Mouse (Mus musculus): ENCODE data around the gene Tfeb. TPM values are rescaled to one million over a fixed set of nuclear protein-coding genes. Genes with fewer than 3 reads are reported as not detected.

The Tfeb gene
- polyA plus RNA-seq, 1 experiment from 2014 or later, result 2.2 TPM

DNA sequence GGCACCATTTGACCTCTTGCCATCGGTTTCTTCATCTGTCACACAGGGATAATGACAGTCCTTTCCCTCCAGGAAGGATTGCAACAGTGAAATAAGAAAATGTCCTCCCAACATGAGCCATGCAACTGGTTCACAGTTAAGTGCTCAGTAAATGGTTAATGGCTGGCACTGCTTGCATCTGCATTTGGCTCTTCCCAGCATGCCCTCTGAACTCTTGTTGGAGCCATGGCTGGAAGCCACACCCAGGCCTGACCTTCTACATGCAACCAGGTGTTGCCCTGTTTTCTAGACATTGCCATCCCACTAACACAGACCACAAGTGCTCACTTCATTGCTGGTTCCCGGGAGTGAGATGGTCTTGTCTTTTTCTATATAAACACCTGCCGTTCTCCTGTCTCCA, 28.9 kb upstream of the Tfeb start:
- Histone ChIP-seq H3K9me3 (ENCODE audit: control insufficient read depth, low read length) (no peaks in the 10 kb centered on the region), H3K4me2 (ENCODE audit: low read length) (no peak overlapping the region), H3K4me1 (replicated peaks; ENCODE audit: control insufficient read depth, insufficient read depth, low read length) (no peaks in the 10 kb centered on the region), H3K9ac (replicated peaks; ENCODE audit: low read depth, low read length) (no peak overlapping the region), H3K27ac (ENCODE audit: low read length) (no peak overlapping the region), H3K4me3 (replicated peaks; ENCODE audit: low read length) (no peak overlapping the region), H3K27me3 (replicated peaks; ENCODE audit: control insufficient read depth, insufficient read depth, low read length) (no peaks in the 10 kb centered on the region), H3K36me3 (ENCODE audit: control insufficient read depth, insufficient read depth) (no peaks in the 10 kb centered on the region)
- no peak for ATAC-seq
- WGBS, result 80% methylated on average over 3 of the region's 3 CpGs

DNA sequence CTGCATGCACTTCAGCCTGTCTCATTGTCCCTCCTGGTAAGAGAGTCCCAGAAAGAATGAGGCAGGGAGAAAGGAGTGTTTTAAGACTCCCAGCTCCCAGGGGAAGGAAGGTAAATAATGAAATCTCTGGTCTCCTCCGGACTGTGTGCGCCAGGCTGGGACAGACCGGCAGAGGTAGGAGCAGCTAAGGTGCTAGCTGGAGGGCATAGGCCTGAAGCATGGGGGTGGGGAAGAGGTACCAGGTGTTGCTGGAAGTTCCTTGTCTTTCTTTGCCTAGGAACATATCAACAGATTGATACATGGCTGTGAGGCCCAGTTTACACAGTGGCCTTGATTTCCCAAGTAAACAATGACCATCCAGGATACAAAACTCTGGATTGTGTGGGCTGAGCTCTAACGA, 27.9 kb upstream of the Tfeb start:
- WGBS, result 74% methylated on average over 4 of the region's 4 CpGs
- no peak overlapping the region for H3K4me3 ChIP-seq (replicated peaks; ENCODE audit: low read length)
- no peak for ATAC-seq
- no peak overlapping the region for H3K4me2 ChIP-seq (ENCODE audit: low read length)
- H3K27me3 ChIP-seq (replicated peaks; ENCODE audit: control insufficient read depth, insufficient read depth, low read length), result no peaks in the 10 kb centered on the region
- no peaks in the 10 kb centered on the region for H3K36me3 ChIP-seq (ENCODE audit: control insufficient read depth, insufficient read depth)
- no peaks in the 10 kb centered on the region for H3K4me1 ChIP-seq (replicated peaks; ENCODE audit: control insufficient read depth, insufficient read depth, low read length)
- no peaks in the 10 kb centered on the region for H3K9me3 ChIP-seq (ENCODE audit: control insufficient read depth, low read length)
- no peak overlapping the region for H3K27ac ChIP-seq (ENCODE audit: low read length)
- no peak overlapping the region for H3K9ac ChIP-seq (replicated peaks; ENCODE audit: low read depth, low read length)

- Histone ChIP-seq H3K4me2 (ENCODE audit: low read length) (no peak overlapping the region), H3K4me3 (replicated peaks; ENCODE audit: low read length) (no peak overlapping the region), H3K9ac (replicated peaks; ENCODE audit: low read depth, low read length) (no peak overlapping the region), H3K4me1 (replicated peaks; ENCODE audit: control insufficient read depth, insufficient read depth, low read length) (no peaks in the 10 kb centered on the region), H3K36me3 (ENCODE audit: control insufficient read depth, insufficient read depth) (no peaks in the 10 kb centered on the region), H3K27ac (ENCODE audit: low read length) (no peak overlapping the region), H3K9me3 (ENCODE audit: control insufficient read depth, low read length) (no peaks in the 10 kb centered on the region), H3K27me3 (replicated peaks; ENCODE audit: control insufficient read depth, insufficient read depth, low read length) (no peaks in the 10 kb centered on the region)
- ATAC-seq, result no peak
- 80% methylated on average over 3 of the region's 3 CpGs for WGBS
Measured at GRCm38 (mm10) chr17:47710036-47710435, 26.8 kb upstream of the Tfeb start.

DNA sequence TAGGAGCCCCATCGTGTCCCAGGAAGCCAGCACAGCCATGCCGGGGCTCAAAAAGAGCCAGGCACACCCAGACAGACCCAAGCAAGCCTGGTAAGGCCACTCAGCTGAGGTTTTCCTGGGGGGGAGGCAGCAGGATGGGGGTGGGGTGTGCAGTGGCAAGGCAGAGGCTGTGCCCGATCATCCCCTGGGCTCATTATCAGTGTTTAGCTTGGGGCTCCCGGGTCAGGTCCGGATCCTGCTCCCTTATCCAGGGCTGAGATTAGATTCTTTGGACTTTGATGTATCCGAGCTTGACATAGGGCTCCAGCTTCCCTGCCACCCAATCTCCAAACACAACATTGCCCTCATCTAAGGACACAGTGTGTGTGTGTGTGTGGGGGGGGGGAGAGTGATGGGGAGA, 24.9 kb upstream of the Tfeb start:
- no peaks in the 10 kb centered on the region for H3K9me3 ChIP-seq (ENCODE audit: control insufficient read depth, low read length)
- no peak overlapping the region for H3K4me2 ChIP-seq (ENCODE audit: low read length)
- H3K27me3 ChIP-seq (replicated peaks; ENCODE audit: control insufficient read depth, insufficient read depth, low read length), result no peaks in the 10 kb centered on the region
- no peaks in the 10 kb centered on the region for H3K4me1 ChIP-seq (replicated peaks; ENCODE audit: control insufficient read depth, insufficient read depth, low read length)
- no peak overlapping the region for H3K27ac ChIP-seq (ENCODE audit: low read length)
- no peak overlapping the region for H3K4me3 ChIP-seq (replicated peaks; ENCODE audit: low read length)
- WGBS, result 69% methylated on average over 6 of the region's 6 CpGs
- H3K9ac ChIP-seq (replicated peaks; ENCODE audit: low read depth, low read length), result no peak overlapping the region
- H3K36me3 ChIP-seq (ENCODE audit: control insufficient read depth, insufficient read depth), result no peaks in the 10 kb centered on the region
- ATAC-seq, result no peak

- WGBS, result 48% methylated on average over 9 of the region's 22 CpGs
- no peaks in the 10 kb centered on the region for H3K4me1 ChIP-seq (replicated peaks; ENCODE audit: control insufficient read depth, insufficient read depth, low read length)
- H3K9ac ChIP-seq (replicated peaks; ENCODE audit: low read depth, low read length), result no peak overlapping the region
- ATAC-seq, result no peak
- H3K27me3 ChIP-seq (replicated peaks; ENCODE audit: control insufficient read depth, insufficient read depth, low read length), result no peaks in the 10 kb centered on the region
- no peak overlapping the region for H3K4me2 ChIP-seq (ENCODE audit: low read length)
- no peak overlapping the region for H3K4me3 ChIP-seq (replicated peaks; ENCODE audit: low read length)
- no peaks in the 10 kb centered on the region for H3K9me3 ChIP-seq (ENCODE audit: control insufficient read depth, low read length)
- H3K27ac ChIP-seq (ENCODE audit: low read length), result no peak overlapping the region
- no peaks in the 10 kb centered on the region for H3K36me3 ChIP-seq (ENCODE audit: control insufficient read depth, insufficient read depth)
Measured at GRCm38 (mm10) chr17:47712889-47713571, 23.8 kb upstream of the Tfeb start.

DNA sequence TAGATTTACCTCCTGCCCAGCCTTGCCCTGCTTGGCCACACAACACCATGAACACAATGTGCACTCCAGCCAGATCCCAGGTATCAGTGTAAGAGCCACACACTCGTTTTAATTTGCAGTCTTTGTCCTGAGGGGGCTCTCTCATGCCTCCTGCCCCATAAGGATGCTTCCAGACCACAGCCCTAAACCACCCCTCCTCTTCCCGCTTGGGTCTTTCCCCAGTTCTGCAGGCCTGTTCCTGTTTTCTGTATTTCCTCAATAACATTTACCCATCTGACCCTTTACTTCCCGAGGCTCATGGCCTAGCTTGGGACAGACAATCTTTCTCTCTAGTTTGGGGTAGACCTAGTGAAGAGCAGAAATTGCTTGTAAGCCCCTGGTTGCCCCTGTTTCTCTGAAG, 21.8 kb upstream of the Tfeb start:
- Histone ChIP-seq H3K36me3 (ENCODE audit: control insufficient read depth, insufficient read depth) (no peaks in the 10 kb centered on the region), H3K27ac (ENCODE audit: low read length) (no peak overlapping the region), H3K9ac (replicated peaks; ENCODE audit: low read depth, low read length) (no peak overlapping the region), H3K4me3 (replicated peaks; ENCODE audit: low read length) (no peak overlapping the region), H3K4me2 (ENCODE audit: low read length) (no peak overlapping the region), H3K9me3 (ENCODE audit: control insufficient read depth, low read length) (no peaks in the 10 kb centered on the region), H3K27me3 (replicated peaks; ENCODE audit: control insufficient read depth, insufficient read depth, low read length) (no peaks in the 10 kb centered on the region), H3K4me1 (replicated peaks; ENCODE audit: control insufficient read depth, insufficient read depth, low read length) (no peaks in the 10 kb centered on the region)
- no peak for ATAC-seq
- 60% methylated on average over 3 of the region's 3 CpGs for WGBS

DNA sequence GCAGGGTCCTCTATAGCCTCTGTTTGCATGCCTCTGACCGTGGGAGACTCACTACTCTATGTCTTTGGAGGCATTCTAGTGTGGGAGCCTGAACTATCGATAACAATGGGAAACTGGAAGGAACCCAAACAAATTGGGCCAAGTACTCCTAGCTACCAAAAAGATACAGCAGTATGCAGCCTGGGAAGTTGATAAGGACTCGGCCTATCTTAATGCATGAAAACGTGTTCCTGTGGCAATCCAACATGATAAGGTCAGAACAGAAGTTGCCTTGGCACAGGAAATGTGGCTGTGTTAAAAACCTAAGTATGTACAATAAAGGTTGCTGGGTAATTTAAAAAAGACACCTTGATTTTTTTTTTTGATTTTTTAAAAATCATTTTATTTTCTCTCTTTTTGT, 15.6 kb upstream of the Tfeb start:
- no peak overlapping the region for H3K4me2 ChIP-seq (ENCODE audit: low read length)
- no peaks in the 10 kb centered on the region for H3K27me3 ChIP-seq (replicated peaks; ENCODE audit: control insufficient read depth, insufficient read depth, low read length)
- H3K9me3 ChIP-seq (ENCODE audit: control insufficient read depth, low read length), result no peaks in the 10 kb centered on the region
- H3K27ac ChIP-seq (ENCODE audit: low read length), result no peak overlapping the region
- H3K4me3 ChIP-seq (replicated peaks; ENCODE audit: low read length), result no peak overlapping the region
- 80% methylated on average over 4 of the region's 4 CpGs for WGBS
- H3K4me1 ChIP-seq (replicated peaks; ENCODE audit: control insufficient read depth, insufficient read depth, low read length), result no peaks in the 10 kb centered on the region
- H3K36me3 ChIP-seq (ENCODE audit: control insufficient read depth, insufficient read depth), result no peaks in the 10 kb centered on the region
- ATAC-seq, result no peak
- no peak overlapping the region for H3K9ac ChIP-seq (replicated peaks; ENCODE audit: low read depth, low read length)

GRCm38 (mm10) chr17:47726566-47726965, 10.3 kb upstream of the Tfeb start, which contains the start of gene Pgc:
TSS of gene Pgc (plus strand) at chr17:47726842.
- Histone ChIP-seq H3K4me3 (replicated peaks; ENCODE audit: low read length) (no peak within 1 kb of the TSS), H3K4me2 (ENCODE audit: low read length) (no peak within 1 kb of the TSS), H3K27ac (ENCODE audit: low read length) (no peak within 1 kb of the TSS), H3K9ac (replicated peaks; ENCODE audit: low read depth, low read length) (no peak within 1 kb of the TSS), H3K9me3 (ENCODE audit: control insufficient read depth, low read length) (no peaks in the 10 kb centered on the region), H3K4me1 (replicated peaks; ENCODE audit: control insufficient read depth, insufficient read depth, low read length) (no peaks in the 10 kb centered on the region), H3K36me3 (ENCODE audit: control insufficient read depth, insufficient read depth) (no peaks in the 10 kb centered on the region), H3K27me3 (replicated peaks; ENCODE audit: control insufficient read depth, insufficient read depth, low read length) (no peaks in the 10 kb centered on the region)
- WGBS, result 85% methylated on average over 11 of the region's 11 CpGs
- ATAC-seq, result no peak

DNA sequence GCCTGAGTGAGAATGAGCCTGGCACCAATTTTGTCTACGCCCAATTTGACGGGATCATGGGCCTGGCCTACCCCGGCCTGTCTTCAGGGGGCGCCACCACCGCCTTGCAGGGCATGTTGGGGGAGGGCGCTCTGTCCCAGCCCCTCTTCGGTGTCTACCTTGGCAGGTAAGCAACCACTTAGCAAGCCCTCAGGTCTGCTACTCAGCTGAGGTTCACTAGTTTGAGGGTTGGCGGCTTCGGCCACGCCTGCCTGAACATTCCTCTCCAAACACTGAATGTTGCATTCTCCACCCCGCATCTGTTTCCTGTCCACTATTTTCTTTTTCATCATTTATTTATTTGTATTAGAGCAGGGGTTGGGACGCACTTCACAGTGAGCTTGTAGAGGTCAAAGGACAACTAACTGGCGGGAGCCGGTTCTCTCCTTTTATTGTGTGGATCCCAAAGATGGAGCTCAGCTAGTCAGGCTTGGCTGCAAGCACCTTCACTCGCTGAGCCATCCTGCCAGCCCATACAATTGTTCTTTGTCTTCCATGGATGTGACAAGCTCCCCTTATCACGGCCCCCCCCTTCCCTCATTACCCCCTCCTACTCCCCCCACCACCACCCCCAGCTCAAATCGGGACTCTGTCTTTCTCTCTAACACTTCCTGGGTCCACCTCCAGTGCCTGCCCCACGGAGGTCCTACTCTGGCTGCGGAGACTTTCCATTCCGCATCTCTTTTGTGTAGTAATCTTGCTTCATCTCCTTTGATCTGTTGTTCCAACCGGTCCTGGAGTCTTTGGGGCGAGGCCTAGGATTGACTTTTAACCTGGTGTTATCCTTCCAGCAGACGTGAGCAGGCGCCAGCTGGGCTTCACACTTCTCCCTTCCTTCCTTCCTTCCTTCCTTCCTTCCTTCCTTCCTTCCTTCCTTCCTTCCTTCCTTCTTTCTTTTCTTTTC, 5.9 kb upstream of the Tfeb start:
- H3K9ac ChIP-seq (replicated peaks; ENCODE audit: low read depth, low read length), result no peak overlapping the region
- ATAC-seq, result no peak
- no peaks in the 10 kb centered on the region for H3K36me3 ChIP-seq (ENCODE audit: control insufficient read depth, insufficient read depth)
- WGBS, result 48% methylated on average over 24 of the region's 24 CpGs
- H3K9me3 ChIP-seq (ENCODE audit: control insufficient read depth, low read length), result no peaks in the 10 kb centered on the region
- no peaks in the 10 kb centered on the region for H3K4me1 ChIP-seq (replicated peaks; ENCODE audit: control insufficient read depth, insufficient read depth, low read length)
- H3K27me3 ChIP-seq (replicated peaks; ENCODE audit: control insufficient read depth, insufficient read depth, low read length), result no peaks in the 10 kb centered on the region
- no peak overlapping the region for H3K27ac ChIP-seq (ENCODE audit: low read length)
- no peak overlapping the region for H3K4me2 ChIP-seq (ENCODE audit: low read length)
- no peak overlapping the region for H3K4me3 ChIP-seq (replicated peaks; ENCODE audit: low read length)
